Mouse (Mus musculus): ENCODE data around the gene Eif2ak2.

The Eif2ak2 gene

GRCm38 (mm10) chr17:78882401-78883112 lies at the start of gene Eif2ak2:
Gene Eif2ak2, minus strand, starts transcription at chr17:78882573.
- peak; percentile 89 for DNase-seq

DNA sequence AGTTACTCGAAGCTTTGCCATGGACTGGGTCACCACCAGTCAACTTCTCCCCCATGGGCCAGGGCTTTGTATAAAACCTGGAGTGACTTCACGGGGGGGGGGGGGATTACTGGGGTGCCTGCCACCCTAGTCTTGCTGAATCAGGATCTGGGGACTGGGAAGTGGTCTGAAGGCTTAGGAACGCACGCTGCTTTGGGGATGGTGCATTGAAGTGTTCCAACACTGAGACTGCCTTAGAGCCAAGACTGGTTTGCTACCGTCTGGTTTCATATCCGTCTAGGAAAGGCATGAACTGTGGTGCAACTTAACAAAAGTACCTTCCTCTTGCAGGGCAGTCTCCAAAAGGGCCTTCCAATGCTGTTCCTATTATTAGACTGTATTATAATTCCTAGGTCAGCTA lies 35.3 kb upstream of the Eif2ak2 start:
- no peak for DNase-seq

GRCm38 (mm10) chr17:78916899-78917298 lies 34.5 kb upstream of the Eif2ak2 start:
- DNase-seq, result no peak

GRCm38 (mm10) chr17:78916369-78916813 lies 34.0 kb upstream of the Eif2ak2 start, which contains the start of gene Cebpzos:
Gene Cebpzos, plus strand, starts transcription at chr17:78916500.
- peak; percentile 94 for DNase-seq

- no peak for DNase-seq
These were observed 33.4 kb upstream of the Eif2ak2 start for GRCm38 (mm10) chr17:78915772-78916171.

GRCm38 (mm10) chr17:78913921-78914320 lies 31.5 kb upstream of the Eif2ak2 start:
- DNase-seq, result no peak

- DNase-seq, result no peak
These were observed 30.5 kb upstream of the Eif2ak2 start for GRCm38 (mm10) chr17:78912861-78913281.

DNA sequence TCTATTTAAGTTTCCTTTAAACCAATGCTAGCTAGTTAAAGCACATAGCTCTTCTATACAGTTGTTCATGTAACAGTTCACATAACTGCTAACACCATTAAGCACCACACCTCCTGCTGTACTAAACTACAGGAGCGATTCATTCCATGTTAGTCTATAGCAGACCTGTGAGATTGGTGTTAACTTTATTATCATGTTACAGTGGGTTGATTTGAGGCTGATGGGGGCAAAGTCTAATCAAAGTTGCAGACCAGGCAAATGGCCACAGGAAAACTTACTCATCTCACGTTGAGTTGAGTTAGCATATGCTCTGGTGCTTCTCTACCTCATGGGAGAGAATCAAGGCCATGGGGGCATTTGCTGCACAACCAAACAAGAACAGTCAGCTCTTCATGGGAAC lies 27.0 kb upstream of the Eif2ak2 start:
- DNase-seq, result no peak

DNA sequence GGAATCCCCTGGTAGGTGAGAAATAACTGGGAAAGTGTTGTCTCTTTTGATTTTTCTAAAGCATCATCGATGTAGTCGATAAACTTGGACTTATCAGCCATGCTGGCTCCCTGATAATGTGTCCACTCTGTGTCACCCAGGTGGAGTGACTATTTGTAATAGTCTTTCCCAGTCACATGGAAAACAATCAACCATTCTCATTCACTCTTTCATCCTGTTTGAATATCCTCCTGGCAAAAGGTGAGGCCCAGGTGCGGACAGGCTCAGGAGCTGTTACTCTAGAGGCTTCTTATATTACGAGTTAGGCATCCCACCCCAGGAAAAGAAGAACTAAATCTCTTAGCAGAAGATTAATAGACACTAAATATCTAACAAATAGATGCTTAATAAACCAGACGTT lies 24.5 kb upstream of the Eif2ak2 start, which contains the start of gene Sult6b1:
Sult6b1 (minus strand) TSS at position 101 of the 400 bp plus-strand sequence.
- DNase-seq, result no peak

- DNase-seq, result no peak
These were observed 20.8 kb upstream of the Eif2ak2 start for GRCm38 (mm10) chr17:78903158-78903557.

- DNase-seq, result peak; percentile 51
These were observed 13.0 kb upstream of the Eif2ak2 start for GRCm38 (mm10) chr17:78895394-78895793.

- DNase-seq, result no peak
These were observed 12.6 kb upstream of the Eif2ak2 start for GRCm38 (mm10) chr17:78894991-78895390.

GRCm38 (mm10) chr17:78891020-78891419 lies 8.6 kb upstream of the Eif2ak2 start:
- no peak for DNase-seq

DNA sequence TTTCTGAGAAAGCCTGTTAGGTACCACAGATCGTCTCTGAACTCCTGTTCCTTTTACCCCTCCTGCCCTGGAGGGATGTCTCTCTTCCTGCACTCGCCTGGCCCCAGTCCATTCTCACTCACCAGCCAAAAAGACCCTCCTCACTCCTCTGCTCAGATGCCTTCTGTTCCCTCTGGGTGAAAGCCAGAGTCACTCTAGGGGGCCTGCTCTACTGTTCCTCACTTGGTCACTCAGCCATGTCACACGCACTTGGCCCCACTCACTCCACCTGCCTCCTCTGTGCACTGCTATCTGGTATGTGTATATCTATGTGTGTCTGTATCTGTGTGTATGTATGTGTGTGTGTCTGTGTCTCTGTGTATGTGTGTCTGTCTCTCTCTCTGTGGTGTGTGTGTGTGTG lies 6.8 kb upstream of the Eif2ak2 start:
- no peak for DNase-seq

DNA sequence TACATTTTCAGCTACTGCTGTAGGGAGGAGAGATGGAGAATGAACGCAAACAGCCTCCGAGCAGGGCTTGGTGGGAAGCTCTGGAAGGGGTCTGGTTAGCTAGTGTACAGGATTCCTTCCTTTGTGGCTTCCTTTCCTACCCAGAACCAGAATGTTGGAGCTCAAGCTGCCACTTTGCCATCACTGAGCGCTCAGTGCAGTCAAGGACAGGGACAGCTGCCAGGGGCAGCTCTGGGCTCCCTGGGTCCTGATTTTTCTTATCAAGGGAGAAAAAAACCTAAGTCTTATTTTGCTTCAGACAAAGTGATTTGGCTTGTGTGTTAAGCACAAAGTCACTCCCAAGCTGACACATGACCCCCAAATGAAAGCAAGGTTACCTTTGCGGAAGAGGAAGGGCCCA lies 6.2 kb upstream of the Eif2ak2 start:
- DNase-seq, result no peak

DNA sequence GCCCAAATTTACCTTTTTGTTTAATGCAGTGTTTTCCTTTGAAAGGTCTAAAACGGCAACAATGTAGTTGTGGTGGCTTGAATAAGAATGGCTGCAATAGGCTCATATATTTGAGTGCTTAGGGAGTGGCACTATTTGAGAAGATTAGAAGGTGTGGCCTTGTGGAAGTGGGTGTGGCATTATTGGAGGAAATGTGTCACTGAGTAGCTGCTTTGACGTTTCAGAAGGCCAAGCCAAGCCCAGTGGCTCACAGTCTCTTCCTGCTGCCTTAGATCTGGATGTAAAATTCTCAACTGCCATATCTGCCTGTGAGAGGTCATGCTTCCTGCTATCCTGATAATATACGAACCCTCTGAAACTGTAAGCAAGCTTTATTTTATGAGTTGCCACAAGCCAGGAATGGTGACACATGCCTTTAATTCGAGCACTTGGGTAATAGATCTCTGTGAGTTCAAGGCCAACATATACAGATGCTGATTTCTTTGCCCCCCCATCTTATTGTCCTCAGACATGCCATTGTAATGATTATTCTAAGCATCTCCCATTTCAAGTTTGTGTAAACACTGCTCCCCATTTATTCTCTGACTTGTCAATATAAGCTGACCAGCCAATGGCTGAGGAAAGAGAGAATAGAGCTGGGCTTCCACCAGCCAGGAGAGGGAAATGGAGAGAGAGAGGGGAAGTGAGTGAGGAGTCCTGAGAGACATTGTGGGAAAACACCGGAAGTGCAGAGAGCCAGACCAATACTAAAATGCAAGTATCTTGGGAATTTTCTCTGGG lies 3.1 kb upstream of the Eif2ak2 start:
- no peak for DNase-seq

- DNase-seq, result no peak
These were observed 918 bp upstream of the Eif2ak2 start for GRCm38 (mm10) chr17:78883291-78883690.

DNA sequence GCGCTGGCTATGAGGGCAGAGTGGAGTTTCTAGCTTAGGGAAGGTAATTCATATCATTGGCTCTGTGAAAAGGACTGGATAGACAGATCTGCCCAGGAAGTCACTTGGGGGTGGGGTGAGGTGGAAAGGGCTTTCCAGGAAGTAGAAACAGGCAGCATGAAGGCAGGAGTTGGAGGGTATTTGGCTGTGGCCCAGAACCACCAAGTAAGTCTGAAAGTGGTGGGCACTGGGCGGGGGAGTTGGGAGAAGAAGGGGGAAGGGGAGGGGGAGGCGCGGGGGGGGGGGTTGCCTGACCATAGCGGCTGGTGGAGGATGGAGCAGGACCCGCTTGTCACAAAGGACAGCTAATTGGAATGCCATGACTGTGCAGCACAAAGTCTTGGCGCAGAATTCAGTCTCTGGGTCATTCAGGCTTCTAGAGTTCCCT lies 482 bp downstream of the Eif2ak2 start:
- no peak for DNase-seq

DNA sequence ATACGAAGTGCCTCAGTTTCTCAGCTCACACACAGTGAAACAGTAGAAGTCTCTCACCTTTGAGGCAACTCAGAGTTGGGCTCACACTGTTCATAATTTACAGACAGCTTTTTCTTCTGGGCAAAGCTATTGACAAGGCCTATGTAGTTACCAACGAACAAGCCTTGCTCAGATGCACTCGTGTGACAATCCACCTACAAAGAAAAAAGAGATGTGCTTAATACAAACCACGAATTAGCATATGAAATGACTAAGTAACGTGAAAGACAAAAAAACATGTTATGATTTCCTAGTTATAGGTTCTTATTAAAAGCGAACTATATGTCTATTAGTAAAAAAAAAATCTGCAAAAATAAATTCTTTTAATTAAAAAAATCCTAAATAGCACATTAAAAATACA lies 8.5 kb downstream of the Eif2ak2 start:
- no peak for DNase-seq

DNA sequence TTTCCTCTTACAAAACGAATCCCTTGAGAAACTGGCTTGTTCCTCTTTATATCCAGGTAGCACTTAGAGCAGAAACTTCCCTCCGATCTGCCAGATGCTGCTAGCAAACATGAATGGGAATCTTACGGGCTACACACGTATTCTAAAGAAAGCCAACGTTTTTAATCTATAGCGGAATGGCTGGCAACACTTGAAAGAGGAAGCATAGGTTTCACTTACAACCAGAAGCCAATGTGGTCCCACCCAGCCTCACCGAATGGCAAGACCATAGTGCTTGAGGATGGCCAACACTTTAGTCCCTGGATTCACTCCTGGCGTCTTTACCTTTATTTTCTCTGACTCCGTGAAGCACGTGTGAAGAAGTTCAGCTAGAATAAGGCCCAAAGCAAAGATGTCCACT lies 26.1 kb downstream of the Eif2ak2 start:
- DNase-seq, result no peak

- DNase-seq, result no peak
These were observed 40.0 kb downstream of the Eif2ak2 start for GRCm38 (mm10) chr17:78842271-78842928.

DNA sequence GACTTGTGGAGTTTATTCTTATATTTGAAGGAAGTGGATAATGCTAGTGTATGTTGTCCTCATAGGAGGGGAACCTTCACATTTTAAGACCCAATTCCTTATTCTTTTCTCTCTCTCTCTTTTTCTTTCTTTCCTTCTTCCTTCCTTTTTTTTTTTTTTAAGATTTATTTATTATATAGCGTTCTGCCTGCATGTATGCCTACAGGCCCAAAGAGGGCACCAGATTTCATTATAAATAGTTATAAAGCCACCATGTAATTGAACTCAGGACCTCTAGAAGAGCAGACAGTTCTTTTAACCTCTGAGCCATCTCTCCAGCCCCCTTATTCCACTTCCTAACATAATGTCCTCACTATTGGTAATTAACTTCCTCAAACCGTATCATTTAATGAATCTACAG lies 46.3 kb downstream of the Eif2ak2 start:
- DNase-seq, result no peak
